Mouse (Mus musculus) small intestine, adult 2 months (tissue): ENCODE measurements around the gene Ahr.

ENCODE experiments used
- CTCF ChIP-seq: fragments of 200-500 bp; IDR thresholded peaks from 2 replicates; pipeline ENCODE4 v1.5.1; 2012; ENCODE audit warnings: low read depth, mild to moderate bottlenecking, control low read depth, inconsistent platforms, low read length, moderate library complexity, mixed read lengths; ENCODE audit not compliant: insufficient replicate concordance, insufficient read length; ENCODE audit errors: extremely low read depth
- POLR2A ChIP-seq: fragments of 200-500 bp; IDR thresholded peaks from 2 replicates; pipeline ENCODE4 v1.6.1; 2012; ENCODE audit warnings: low read depth, mild to moderate bottlenecking, control low read depth, inconsistent platforms, low read length, moderate library complexity

DNA sequence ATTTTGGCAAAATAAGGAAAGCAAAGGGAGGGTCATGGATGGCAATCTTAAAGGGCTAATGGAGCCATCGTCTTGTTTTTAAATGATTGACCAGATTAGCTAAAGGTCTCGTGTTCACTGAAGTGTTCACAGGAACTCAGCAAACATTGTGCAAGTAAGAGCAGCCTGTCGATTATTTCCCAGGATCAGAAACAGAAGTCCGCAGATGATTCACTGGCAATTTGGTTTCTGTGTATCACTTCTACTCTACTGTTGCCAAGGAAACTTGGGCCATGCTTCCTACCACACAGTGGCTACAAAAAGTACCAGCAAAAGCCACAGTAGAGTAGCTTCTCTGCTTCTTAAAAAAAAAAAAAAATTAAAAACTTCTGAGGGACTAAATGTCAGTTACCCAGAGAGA, 44.0 kb upstream of the Ahr start:
- TF ChIP-seq POLR2A, result no peak
- no peak for TF ChIP-seq CTCF
